Mouse (Mus musculus): ENCODE results near the gene Gm14406.
"Not testable (repeated sequence)": the region's sequence is repeated elsewhere in the genome, so short reads cannot be mapped to it uniquely, and the experiment has no call there.

Gene Gm14406

GRCm38 (mm10) chr2:177577998-177578397 is at the start of gene Gm14406:
Gene Gm14406 (minus strand): TSS chr2:177578210.
- not testable (repeated sequence) for DNase-seq

GRCm38 (mm10) chr2:177575141-177575540 is 2.9 kb downstream of the Gm14406 start:
- DNase-seq: not testable (repeated sequence)

GRCm38 (mm10) chr2:177559365-177559764 is 18.6 kb downstream of the Gm14406 start:
- not testable (repeated sequence) for DNase-seq

GRCm38 (mm10) chr2:177555261-177555660 is 22.7 kb downstream of the Gm14406 start:
- DNase-seq: not testable (repeated sequence)

- DNase-seq: not testable (repeated sequence)
These were observed 40.3 kb downstream of the Gm14406 start for GRCm38 (mm10) chr2:177537717-177538116.

- not testable (repeated sequence) for DNase-seq
These were observed 40.9 kb downstream of the Gm14406 start for GRCm38 (mm10) chr2:177537141-177537540.

- no peak for DNase-seq
These were observed 42.1 kb downstream of the Gm14406 start for GRCm38 (mm10) chr2:177535876-177536275.

- DNase-seq: not testable (repeated sequence)
These were observed 53.8 kb downstream of the Gm14406 start for GRCm38 (mm10) chr2:177524171-177524570.

- DNase-seq: not testable (repeated sequence)
These were observed 54.3 kb downstream of the Gm14406 start for GRCm38 (mm10) chr2:177523674-177524073.

GRCm38 (mm10) chr2:177523061-177523460 is 54.9 kb downstream of the Gm14406 start:
- DNase-seq: no peak

- DNase-seq: no peak
These were observed 58.0 kb downstream of the Gm14406 start for GRCm38 (mm10) chr2:177520035-177520434.

All from kidney, postnatal 14 days (tissue).